Mouse (Mus musculus): ENCODE measurements around the gene Kpna3.

DNA sequence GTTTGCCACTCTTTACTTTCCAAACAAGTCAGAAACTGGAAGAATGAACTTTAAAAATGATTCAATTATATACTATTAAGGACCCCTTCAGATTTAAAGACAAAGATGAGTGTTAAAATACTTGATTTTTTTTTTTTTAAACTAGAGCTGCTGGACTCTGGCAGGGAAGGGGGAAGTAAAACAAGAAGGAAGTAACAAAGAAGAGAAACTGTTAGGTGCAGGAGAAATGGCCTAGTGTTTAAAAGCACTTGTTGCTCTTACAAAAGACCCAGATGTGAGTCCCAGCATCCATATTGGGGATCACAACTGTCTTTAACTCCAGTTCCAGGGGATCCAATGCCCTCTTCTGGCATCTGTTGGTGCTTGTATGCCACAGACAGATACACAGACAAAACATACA lies 33.9 kb downstream of the Kpna3 start:
- no peak for TF ChIP-seq POLR2A (IDR thresholded peaks at IDR 0.05; ENCODE audit: extremely low read depth, insufficient read depth, low read length)
- no peak for TF ChIP-seq CTCF (IDR thresholded peaks at IDR 0.05; ENCODE audit: low read depth, low read length)

All from liver, adult 2 months (tissue).